Mouse (Mus musculus) liver, embryonic 14.5 days (tissue): ENCODE measurements around the gene Krtap1-3.

Experiments
- CTCF ChIP-seq: IDR thresholded peaks from 2 replicates; pipeline ENCODE4 v1.5.1; 2016; ENCODE audit warnings: antibody characterized with exemption, low read depth, control low read depth
- EP300 ChIP-seq: IDR thresholded peaks from 2 replicates; pipeline ENCODE4 v1.6.1; 2016; ENCODE audit warnings: antibody characterized with exemption, low read depth

- TF ChIP-seq CTCF, result no peak
- TF ChIP-seq EP300, result no peak
These were observed 49.8 kb upstream of the Krtap1-3 start for GRCm38 (mm10) chr11:99640926-99641325.
